7 mouse cellular contexts compared by ENCODE assay signal in the genomic region with DNA sequence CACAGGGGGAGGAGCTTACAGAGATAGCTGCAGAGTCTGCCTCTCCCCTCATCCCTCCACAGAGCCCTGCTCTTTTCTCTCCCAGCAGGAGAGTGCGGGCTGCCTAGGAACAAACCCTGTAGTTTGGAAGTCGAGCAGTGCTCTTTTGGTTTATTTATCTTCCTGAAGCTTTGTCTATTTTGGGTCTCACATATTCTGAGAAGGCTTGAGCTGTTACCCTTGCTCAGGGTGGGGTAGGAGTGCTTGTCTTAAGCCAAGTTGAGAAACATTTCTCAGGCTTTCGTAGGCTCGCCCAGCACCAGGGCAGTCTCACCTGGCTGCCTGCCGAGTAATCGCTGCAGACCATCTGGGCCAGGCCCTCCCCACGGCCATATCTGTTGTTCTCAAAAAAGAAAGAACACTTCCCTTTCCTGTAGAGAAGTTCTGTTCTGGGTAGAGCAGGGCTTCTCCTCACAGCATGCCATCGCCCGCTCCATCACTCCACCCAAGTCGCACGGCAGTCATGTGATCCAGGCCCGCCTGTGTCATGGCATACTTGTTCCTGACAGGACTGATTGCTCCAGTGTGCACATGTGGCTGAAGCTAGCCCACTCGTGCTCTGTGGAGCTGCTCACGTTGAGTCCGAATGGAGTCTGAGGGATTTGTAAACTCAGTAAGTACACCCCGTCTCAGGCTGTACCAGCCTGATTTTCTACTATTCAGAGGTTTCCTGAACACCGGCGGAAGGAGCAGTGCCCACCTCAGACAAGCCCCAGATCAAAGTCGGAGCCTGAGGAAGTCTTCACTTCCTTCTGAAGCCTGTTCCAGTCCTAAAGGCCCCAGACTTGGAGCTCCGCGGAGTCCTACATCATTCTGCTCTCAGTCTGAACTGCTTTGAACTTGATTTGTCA. TPM values are rescaled to one million over a fixed set of nuclear protein-coding genes. Genes with fewer than 3 reads are reported as not detected.
DNase-seq lines count a peak whose midpoint lies in the region; ATAC-seq and TF ChIP-seq lines count a peak whose summit lies in the region.

No protein-coding gene starts in this region.

- peak; percentile 46 for ATAC-seq in hindbrain, postnatal 0 days
- 0 out of 2 replicates have a peak, but pooled peaks have one; percentile 23 for ATAC-seq in midbrain, embryonic 12.5 days (ENCODE audit: low FRiP score, low read depth)

- H3K4me1 ChIP-seq in brown adipose tissue, adult 24 weeks (ENCODE audit: control insufficient read depth, insufficient read depth, insufficient read length, low read length): peaks cover 6% of the 10 kb centered on the region
- no peaks in the 10 kb centered on the region for H3K4me1 ChIP-seq in hindbrain, postnatal 0 days (ENCODE audit: insufficient read depth, low read length)
- peaks cover 10% of the 10 kb centered on the region for H3K4me1 ChIP-seq in limb, embryonic 10.5 days
- no peaks in the 10 kb centered on the region; the same call in 1 of the 2 replicates for H3K4me1 ChIP-seq in midbrain, embryonic 12.5 days

- peak; percentile 98 for DNase-seq in MEL-GATA-1-ER (ENCODE audit: extremely low read depth, low read depth)
- DNase-seq in frontal cortex, postnatal 25 days (ENCODE audit: low spot score in 2 of 2): peak; percentile 39 to 47
- DNase-seq in hindbrain, postnatal 0 days (ENCODE audit: low spot score): no peak
- DNase-seq in limb, embryonic 10.5 days (ENCODE audit: low spot score): peak; percentile 33
- DNase-seq in spleen, postnatal 36 days (ENCODE audit: low spot score in 2 of 2): peak; percentile 68 to 75

- no peak for TF ChIP-seq CTCF in hindbrain, postnatal 0 days (IDR thresholded peaks at IDR 0.05; ENCODE audit: low read depth)

- peak overlapping the region; percentile 40 for H3K4me3 ChIP-seq in brown adipose tissue, adult 24 weeks (ENCODE audit: insufficient read depth, low read depth, low read length)
- no peak overlapping the region for H3K4me3 ChIP-seq in hindbrain, postnatal 0 days (ENCODE audit: low read length)
- peak overlapping the region; percentile 17 for H3K4me3 ChIP-seq in limb, embryonic 10.5 days
- no peak overlapping the region for H3K4me3 ChIP-seq in midbrain, embryonic 12.5 days

- H3K27me3 ChIP-seq in hindbrain, postnatal 0 days (ENCODE audit: insufficient read depth, low read length): no peaks in the 10 kb centered on the region
- 0 out of 2 replicates have a peak, but pooled peaks cover 4% of the 10 kb centered on the region for H3K27me3 ChIP-seq in limb, embryonic 10.5 days (ENCODE audit: low read depth, poor library complexity, severe bottlenecking)
- H3K27me3 ChIP-seq in midbrain, embryonic 12.5 days: no peaks in the 10 kb centered on the region

- no peaks in the 10 kb centered on the region for H3K36me3 ChIP-seq in hindbrain, postnatal 0 days (ENCODE audit: insufficient read depth, low read length)
- H3K36me3 ChIP-seq in limb, embryonic 10.5 days: no peaks in the 10 kb centered on the region
- H3K36me3 ChIP-seq in midbrain, embryonic 12.5 days: no peaks in the 10 kb centered on the region

- 51% methylated on average over 21 of the region's 21 CpGs for WGBS in hindbrain, postnatal 0 days
- WGBS in limb, embryonic 10.5 days: 53% methylated on average over 21 of the region's 21 CpGs
- 65% methylated on average over 21 of the region's 21 CpGs for WGBS in midbrain, embryonic 12.5 days

- H3K27ac ChIP-seq in brown adipose tissue, adult 24 weeks (replicated peaks; ENCODE audit: low read depth, low read length): no peak overlapping the region
- H3K27ac ChIP-seq in hindbrain, postnatal 0 days: peak overlapping the region; percentile 26; the same call in 1 of the 2 replicates
- H3K27ac ChIP-seq in limb, embryonic 10.5 days: no peak overlapping the region
- H3K27ac ChIP-seq in midbrain, embryonic 12.5 days (replicated peaks): no peak overlapping the region

- no peak overlapping the region for H3K9ac ChIP-seq in hindbrain, postnatal 0 days (replicated peaks; ENCODE audit: low read length)
- H3K9ac ChIP-seq in midbrain, embryonic 12.5 days (replicated peaks): no peak overlapping the region

- H3K4me2 ChIP-seq in hindbrain, postnatal 0 days (ENCODE audit: low read depth, low read length): 0 out of 2 replicates have a peak overlapping the region, but pooled peaks have one; percentile 5
- H3K4me2 ChIP-seq in midbrain, embryonic 12.5 days (replicated peaks): no peak overlapping the region

- H3K9me3 ChIP-seq in hindbrain, postnatal 0 days (ENCODE audit: low read length): no peaks in the 10 kb centered on the region
- H3K9me3 ChIP-seq in limb, embryonic 10.5 days (replicated peaks): no peaks in the 10 kb centered on the region
- H3K9me3 ChIP-seq in midbrain, embryonic 12.5 days: no peaks in the 10 kb centered on the region

RNA-seq across cellular contexts. Expression of a gene that starts 35.5 kb away (rescaled TPM):
- 2.4 and 9.8 TPM in 2 replicates for polyA plus RNA-seq in brown adipose tissue, adult 24 weeks (2012; ENCODE audit: insufficient read depth, insufficient read length, missing spikeins)
- 0.68 and 0.73 TPM in 2 replicates for total RNA-seq in hindbrain, postnatal 0 days (2014; rRNA removed)
- 3.4 and 3.7 TPM in 2 replicates for polyA plus RNA-seq in hindbrain, postnatal 0 days (2015; fragmentation: Nextera tagmentation; extraction: Ambion mirVana)
- polyA plus RNA-seq in limb, embryonic 10.5 days (2016; fragmentation: Nextera tagmentation; extraction: Ambion mirVana): 2.7 and 4.7 TPM in 2 replicates
- polyA plus RNA-seq in midbrain, embryonic 12.5 days (2016; fragmentation: Nextera tagmentation; extraction: Ambion mirVana): 1.9 and 2.0 TPM in 2 replicates

RNA-seq across cellular contexts. Expression of a gene that starts 50.5 kb away (rescaled TPM):
- polyA plus RNA-seq in brown adipose tissue, adult 24 weeks (2012; ENCODE audit: insufficient read depth, insufficient read length, missing spikeins): 0.67 and 0.91 TPM in 2 replicates
- 1.6 and 3.3 TPM in 2 replicates for total RNA-seq in hindbrain, postnatal 0 days (2014; rRNA removed)
- polyA plus RNA-seq in hindbrain, postnatal 0 days (2015; fragmentation: Nextera tagmentation; extraction: Ambion mirVana): 1.2 and 1.6 TPM in 2 replicates
- polyA plus RNA-seq in limb, embryonic 10.5 days (2016; fragmentation: Nextera tagmentation; extraction: Ambion mirVana): 0.25 and 0.39 TPM in 2 replicates
- 0.71 and 0.75 TPM in 2 replicates for polyA plus RNA-seq in midbrain, embryonic 12.5 days (2016; fragmentation: Nextera tagmentation; extraction: Ambion mirVana)

Comparison
In these comparisons a context has a peak if more than half of its experiments do, and no peak if none do; other contexts are left out.
1. H3K4me3 ChIP-seq: peak in brown adipose tissue, adult 24 weeks (single experiment) and limb, embryonic 10.5 days (single experiment); none in hindbrain, postnatal 0 days (single experiment) and midbrain, embryonic 12.5 days (single experiment).